In genomic region chr5:100573256-100573655, GRCm38 (mm10) we compare ENCODE assay signal across 31 mouse cellular contexts. TPM values are rescaled to one million over a fixed set of nuclear protein-coding genes. Genes with fewer than 3 reads are reported as not detected.
DNase-seq lines count a peak whose midpoint lies in the region; ATAC-seq and TF ChIP-seq lines count a peak whose summit lies in the region.
"Had no signal": no experiment of that assay in that cellular context is flagged by ENCODE, and none has a peak within 500 bp of the region (broad histone marks: within the 10 kb centered on the region; RNA-seq: fewer than 3 reads in every experiment).

No protein-coding gene starts in this region.

- peaks cover 14% of the 10 kb centered on the region for H3K4me1 ChIP-seq in bone marrow, adult 2 months (ENCODE audit: control insufficient read depth, insufficient read depth, low read length)
- peaks cover 8% of the 10 kb centered on the region; the same call in 1 of the 2 replicates for H3K4me1 ChIP-seq in intestine, embryonic 16.5 days (ENCODE audit: control insufficient read depth, insufficient read depth, low read length)
- H3K4me1 ChIP-seq: embryonic facial prominence, embryonic 12.5 days; hindbrain, embryonic 13.5 days; midbrain, embryonic 13.5 days had no signal

- H3K4me3 ChIP-seq in bone marrow, adult 2 months (replicated peaks; ENCODE audit: control insufficient read depth, low read depth, low read length) = peak overlapping the region; percentile 12
- H3K4me3 ChIP-seq in intestine, embryonic 16.5 days (ENCODE audit: low read length) = no peak overlapping the region
- H3K4me3 ChIP-seq: embryonic facial prominence, embryonic 12.5 days; heart, embryonic 12.5 days; hindbrain, embryonic 13.5 days; kidney, embryonic 15.5 days; limb, embryonic 10.5 days; limb, embryonic 15.5 days; liver, embryonic 13.5 days; midbrain, embryonic 13.5 days had no signal

- peak overlapping the region; percentile 4; the same call in 1 of the 2 replicates for H3K27ac ChIP-seq in bone marrow, adult 2 months (ENCODE audit: control insufficient read depth, insufficient read depth, low read depth, low read length, poor library complexity)
- no peak overlapping the region for H3K27ac ChIP-seq in intestine, embryonic 16.5 days (ENCODE audit: low read length)
- H3K27ac ChIP-seq: embryonic facial prominence, embryonic 12.5 days; hindbrain, embryonic 13.5 days; kidney, embryonic 15.5 days; limb, embryonic 10.5 days; limb, embryonic 15.5 days; liver, embryonic 13.5 days; midbrain, embryonic 13.5 days had no signal

- no peak for TF ChIP-seq POLR2A in bone marrow, adult 2 months (IDR thresholded peaks at IDR 0.05; ENCODE audit: borderline replicate concordance, control insufficient read depth, low read depth, low read length)

- peak; percentile 33 for DNase-seq in CD4-positive helper T cell, adult 2 months (ENCODE audit: low read depth, low spot score)
- peak; percentile 37 for DNase-seq in naive thymus-derived CD4-positive, alpha-beta T cell, adult 2 months (ENCODE audit: low read depth)
- peak; percentile 34 for DNase-seq in thymus, postnatal 4 days
- DNase-seq in c-Kit-positive CD71-positive TER-119-positive erythroid progenitor cells, embryonic 14.5 days (ENCODE audit: low spot score) = no peak
- no peak for DNase-seq in kidney, postnatal 10 days
- DNase-seq: adrenal gland, postnatal 25 days; cerebellum, adult 8-10 months; cerebellum, postnatal 25 days; embryo, embryonic 11 days; gastrocnemius, postnatal 14 days; heart, adult 11 months; heart, postnatal 4 days; kidney, adult 18-20 months; kidney, postnatal 4 days; liver, embryonic 13.5 days; lung, adult 18-20 months; right cerebral cortex, postnatal 25 days; spleen, adult 18-20 months had no signal

- H3K27me3 ChIP-seq in intestine, embryonic 16.5 days (replicated peaks; ENCODE audit: control insufficient read depth, insufficient read depth, low read length) = no peaks in the 10 kb centered on the region
- H3K27me3 ChIP-seq: embryonic facial prominence, embryonic 12.5 days; hindbrain, embryonic 13.5 days; kidney, embryonic 15.5 days; limb, embryonic 15.5 days; midbrain, embryonic 13.5 days had no signal

- H3K9me3 ChIP-seq in intestine, embryonic 16.5 days (ENCODE audit: control insufficient read depth, low read length) = no peaks in the 10 kb centered on the region
- H3K9me3 ChIP-seq: embryonic facial prominence, embryonic 12.5 days; G1E; heart, embryonic 12.5 days; hindbrain, embryonic 13.5 days; kidney, embryonic 15.5 days; limb, embryonic 10.5 days; limb, embryonic 15.5 days; liver, embryonic 13.5 days; midbrain, embryonic 13.5 days had no signal

- H3K9ac ChIP-seq in intestine, embryonic 16.5 days (ENCODE audit: low read depth, low read length) = no peak overlapping the region
- H3K9ac ChIP-seq: embryonic facial prominence, embryonic 12.5 days; heart, embryonic 12.5 days; hindbrain, embryonic 13.5 days; kidney, embryonic 15.5 days; limb, embryonic 15.5 days; liver, embryonic 13.5 days; midbrain, embryonic 13.5 days had no signal

- no peak overlapping the region for H3K4me2 ChIP-seq in intestine, embryonic 16.5 days (ENCODE audit: low read depth, low read length)
- H3K4me2 ChIP-seq: embryonic facial prominence, embryonic 12.5 days; heart, embryonic 12.5 days; hindbrain, embryonic 13.5 days; kidney, embryonic 15.5 days; limb, embryonic 15.5 days; midbrain, embryonic 13.5 days had no signal

- TF ChIP-seq CTCF in bone marrow, adult 2 months (IDR thresholded peaks at IDR 0.05; ENCODE audit: control insufficient read depth, insufficient read depth, low read length) = no peak

- no peak for ATAC-seq in intestine, embryonic 16.5 days
- ATAC-seq: forebrain, embryonic 14.5 days; inflammation-experienced regulatory T-cells, adult 6 months; lung, postnatal 0 days; midbrain, embryonic 13.5 days had no signal

- 36% methylated on average over 5 of the region's 5 CpGs for WGBS in bone marrow, adult 2 months
- WGBS in intestine, embryonic 16.5 days = 86% methylated on average over 5 of the region's 5 CpGs

- no peaks in the 10 kb centered on the region for H3K36me3 ChIP-seq in intestine, embryonic 16.5 days (ENCODE audit: control insufficient read depth, insufficient read depth, low read length)
- H3K36me3 ChIP-seq: embryonic facial prominence, embryonic 12.5 days; G1E; heart, embryonic 12.5 days; hindbrain, embryonic 13.5 days; kidney, embryonic 15.5 days; limb, embryonic 10.5 days; limb, embryonic 15.5 days; liver, embryonic 13.5 days; midbrain, embryonic 13.5 days had no signal

RNA-seq across cellular contexts. Expression of gene Plac8, which starts 1.2 kb away (rescaled TPM):
- polyA plus RNA-seq in bone marrow, adult 2 months (2011; ENCODE audit: insufficient read depth, insufficient read length, low replicate concordance, missing spikeins) = 49.3 and 141 TPM in 2 replicates
- polyA plus RNA-seq in intestine, embryonic 16.5 days (2015; fragmentation: Nextera tagmentation; extraction: Ambion mirVana) = 438 and 445 TPM in 2 replicates
- polyA plus RNA-seq: midbrain, embryonic 13.5 days had no signal

RNA-seq across cellular contexts. Expression of gene Cops4, which starts 55.1 kb away (rescaled TPM):
- 26.8 and 45.5 TPM in 2 replicates for polyA plus RNA-seq in bone marrow, adult 2 months (2011; ENCODE audit: insufficient read depth, insufficient read length, low replicate concordance, missing spikeins)
- polyA plus RNA-seq in intestine, embryonic 16.5 days (2015; fragmentation: Nextera tagmentation; extraction: Ambion mirVana) = 151 and 164 TPM in 2 replicates

Comparison
In these comparisons a context has a peak if more than half of its experiments do, and no peak if none do; other contexts are left out.
1. DNase-seq: peak in CD4-positive helper T cell, adult 2 months (single experiment), naive thymus-derived CD4-positive, alpha-beta T cell, adult 2 months (single experiment) and thymus, postnatal 4 days (single experiment); none in c-Kit-positive CD71-positive TER-119-positive erythroid progenitor cells, embryonic 14.5 days (single experiment) and kidney, postnatal 10 days (single experiment).